Mouse (Mus musculus) gastrocnemius, postnatal 14 days (tissue): Measurements from ENCODE around the gene Ucn. TPM values are rescaled to one million over a fixed set of nuclear protein-coding genes. Genes with fewer than 3 reads are reported as not detected.

Experiments used
- DNase-seq: peaks from one replicate; pipeline ENCODE4 v3.0.0; 2021; ENCODE audit warnings: mixed read lengths
- intact Hi-C: fragments of 180-260 bp; cut with DNase I; formaldehyde crosslinking; loops from one replicate; pipeline ENCODE4 v1.15.1; 2025; ENCODE audit warnings: low total_unique reads
- long read RNA-seq, 2 experiments: library from polyadenylated mRNA; stranded (forward); transcript quantifications; one replicate each; pipeline ENCODE4 v2.0.0; 2021
- total RNA-seq, 2 experiments: library from RNA; stranded (reverse); gene quantifications; 2 replicates each; pipeline ENCODE4 v1.2.3; 2021

Ucn gene
- total RNA-seq, result not detected
- long read RNA-seq, experiment 1, result 0 reads
- long read RNA-seq, experiment 2, result 0 reads

- intact Hi-C loops, result no loop called here
Measured at GRCm38 (mm10) chr5:31138241-31138967, at the start of gene Ucn. Gene Ucn, minus strand, starts transcription at chr5:31138829.

GRCm38 (mm10) chr5:31183678-31184077 is 45.0 kb upstream of the Ucn start:
- intact Hi-C loops, result no loop called here
- DNase-seq, result no peak

More at GRCm38 (mm10) chr5:31138241-31138967, at the start of gene Ucn:
- DNase-seq, result no peak

- intact Hi-C loops, result no loop called here
- no peak for DNase-seq
Measured at GRCm38 (mm10) chr5:31181183-31181770, 42.6 kb upstream of the Ucn start.

- peak; percentile 93 for DNase-seq
- intact Hi-C loops, result no loop called here
Measured at GRCm38 (mm10) chr5:31179766-31180630, 41.4 kb upstream of the Ucn start, which contains the start of the genes Gm29609 and Gtf3c2. Gene Gm29609, minus strand, starts transcription at chr5:31179911. Gene Gtf3c2, minus strand, starts transcription at chr5:31180144.

- intact Hi-C loops, result no loop called here
- no peak for DNase-seq
Measured at GRCm38 (mm10) chr5:31179301-31179765, 40.7 kb upstream of the Ucn start.

- intact Hi-C loops, result no loop called here
- DNase-seq, result no peak
Measured at GRCm38 (mm10) chr5:31168630-31169029, 30.0 kb upstream of the Ucn start.

- DNase-seq, result no peak
- intact Hi-C loops, result no loop called here
Measured at GRCm38 (mm10) chr5:31164878-31165277, 26.2 kb upstream of the Ucn start.

- intact Hi-C loops, result no loop called here
- DNase-seq, result no peak
Measured at GRCm38 (mm10) chr5:31162462-31162861, 23.8 kb upstream of the Ucn start.

GRCm38 (mm10) chr5:31154152-31154553 is 15.5 kb upstream of the Ucn start, which contains the start of gene Mpv17:
Gene Mpv17, minus strand, starts transcription at chr5:31154251.
- DNase-seq, result peak; percentile 82
- intact Hi-C loops, result no loop called here

- peak; percentile 40 for DNase-seq
- intact Hi-C loops, result no loop called here
Measured at GRCm38 (mm10) chr5:31153516-31154151, 15.0 kb upstream of the Ucn start.

GRCm38 (mm10) chr5:31151746-31152145 is 13.1 kb upstream of the Ucn start:
- DNase-seq, result peak; percentile 28
- intact Hi-C loops, result no loop called here

GRCm38 (mm10) chr5:31149781-31150180 is 11.2 kb upstream of the Ucn start:
- no peak for DNase-seq
- intact Hi-C loops, result no loop called here

GRCm38 (mm10) chr5:31138968-31139425 is 368 bp upstream of the Ucn start:
- intact Hi-C loops, result no loop called here
- no peak for DNase-seq

- no peak for DNase-seq
- intact Hi-C loops, result no loop called here
Measured at GRCm38 (mm10) chr5:31137658-31138057, 971 bp downstream of the Ucn start.

GRCm38 (mm10) chr5:31136730-31137424 is 1.8 kb downstream of the Ucn start:
- intact Hi-C loops, result no loop called here
- DNase-seq, result no peak

GRCm38 (mm10) chr5:31126050-31126449 is 12.6 kb downstream of the Ucn start:
- no peak for DNase-seq
- intact Hi-C loops, result no loop called here

GRCm38 (mm10) chr5:31123481-31123880 is 15.1 kb downstream of the Ucn start:
- intact Hi-C loops, result no loop called here
- no peak for DNase-seq

GRCm38 (mm10) chr5:31121111-31121510 is 17.5 kb downstream of the Ucn start:
- DNase-seq, result no peak
- intact Hi-C loops, result no loop called here

GRCm38 (mm10) chr5:31116912-31117311 is 21.7 kb downstream of the Ucn start:
- DNase-seq, result peak; percentile 20
- intact Hi-C loops, result no loop called here
